Mouse (Mus musculus) liver, embryonic 14.5 days (tissue): ENCODE measurements around the gene Dock6.

ENCODE experiments used
- CTCF ChIP-seq: IDR thresholded peaks from 2 replicates; pipeline ENCODE4 v1.5.1; 2016; ENCODE audit warnings: antibody characterized with exemption, low read depth, control low read depth
- EP300 ChIP-seq: IDR thresholded peaks from 2 replicates; pipeline ENCODE4 v1.6.1; 2016; ENCODE audit warnings: antibody characterized with exemption, low read depth

GRCm38 (mm10) chr9:21901223-21901820 lies 48.9 kb upstream of the Dock6 start:
- TF ChIP-seq EP300 (no peak), CTCF (peak; percentile 10; the same call in 1 of the 2 replicates)
